Mouse (Mus musculus) midbrain, embryonic 13.5 days (tissue): Measurements from ENCODE around the gene Mia2. TPM values are rescaled to one million over a fixed set of nuclear protein-coding genes. Genes with fewer than 3 reads are reported as not detected.

ENCODE experiments used
- ATAC-seq: fragments of 200-750 bp; cut with Nextera tagmentation; 2 replicates; pipeline ENCODE4 v1.8.0; 2017; ENCODE audit warnings: mild to moderate bottlenecking, moderate TSS enrichment, moderate library complexity
- H3K27ac ChIP-seq: fragments of 300-500 bp; sonication (generic); 2 replicates; pipeline ENCODE4 v1.5.1; 2015; ENCODE audit warnings: inconsistent platforms, mild to moderate bottlenecking, moderate library complexity
- H3K27me3 ChIP-seq: fragments of 300-500 bp; sonication (generic); 2 replicates; pipeline ENCODE4 v1.6.1; 2015; ENCODE audit warnings: mild to moderate bottlenecking, inconsistent platforms
- H3K36me3 ChIP-seq: fragments of 300-500 bp; sonication (generic); 2 replicates; pipeline ENCODE4 v1.6.1; 2015; ENCODE audit warnings: mild to moderate bottlenecking, inconsistent platforms
- H3K4me1 ChIP-seq: fragments of 300-500 bp; sonication (generic); replicated peaks from 2 replicates; pipeline ENCODE4 v1.6.1; 2015; ENCODE audit warnings: inconsistent platforms
- H3K4me2 ChIP-seq: fragments of 300-500 bp; sonication (generic); replicated peaks from 2 replicates; pipeline ENCODE4 v1.6.1; 2015; ENCODE audit warnings: moderate library complexity, mild to moderate bottlenecking, inconsistent platforms
- H3K4me3 ChIP-seq: fragments of 300-500 bp; sonication (generic); replicated peaks from 2 replicates; pipeline ENCODE4 v1.5.1; 2015; ENCODE audit warnings: mild to moderate bottlenecking, inconsistent platforms
- H3K9ac ChIP-seq: fragments of 300-500 bp; sonication (generic); replicated peaks from 2 replicates; pipeline ENCODE4 v1.6.1; 2015; ENCODE audit warnings: mild to moderate bottlenecking, inconsistent platforms
- H3K9me3 ChIP-seq: fragments of 300-500 bp; sonication (generic); 2 replicates; pipeline ENCODE4 v1.6.1; 2016; ENCODE audit warnings: mild to moderate bottlenecking, inconsistent platforms
- WGBS: fragments of 180-500 bp; shearing (Covaris S2); methylation state at CpG from one replicate; pipeline ENCODE4 v1.1.7; 2015; 5-methylcytosine and 5-hydroxymethylcytosine counted together
- polyA plus RNA-seq: library from polyadenylated mRNA; unstranded; fragments of >200 nt; fragmentation: Nextera tagmentation; extraction: Ambion mirVana; gene quantifications from 2 replicates; pipeline ENCODE4 v1.2.1, GENCODE M21; 2015

The Mia2 gene
- polyA plus RNA-seq, 1 experiment from 2014 or later, result 40.0 TPM

DNA sequence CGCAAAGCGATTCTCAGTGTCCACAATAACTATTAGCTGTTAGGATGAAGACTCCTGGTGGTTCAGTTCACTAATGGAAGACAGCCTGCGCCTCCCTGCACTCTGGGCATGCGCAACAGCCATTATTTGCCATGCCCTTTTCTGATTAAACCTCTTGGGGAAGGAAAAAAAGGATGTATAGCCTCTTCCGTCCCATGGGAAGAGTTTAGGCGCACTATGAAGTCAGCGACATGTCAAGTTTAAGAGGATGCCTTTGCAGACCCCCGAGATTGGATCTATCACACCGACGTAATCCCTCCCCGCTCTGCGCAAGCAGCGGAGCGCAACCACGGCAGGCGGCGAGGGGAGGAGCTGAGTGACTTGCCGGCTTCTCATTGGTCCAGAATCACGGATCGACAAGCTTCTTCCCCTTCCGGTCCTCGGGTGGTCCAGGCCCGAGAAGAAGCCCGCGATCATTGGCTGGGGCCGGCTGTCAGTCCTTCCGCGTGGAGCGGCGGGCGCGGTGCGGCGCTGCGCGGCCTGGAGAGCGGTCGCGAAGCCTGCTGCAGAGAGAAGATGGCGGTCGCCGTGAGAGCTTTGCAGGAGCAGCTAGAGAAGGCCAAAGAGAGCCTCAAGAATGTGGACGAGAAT lies 29.0 kb upstream of the Mia2 start, which contains the start of gene Pnn:
Pnn (plus strand) TSS at position 437 of the 630 bp plus-strand sequence.
- Histone ChIP-seq H3K4me3 (peak within 1 kb of the TSS; percentile 100), H3K9ac (peak within 1 kb of the TSS; percentile 100), H3K27ac (peak within 1 kb of the TSS; percentile 90), H3K27me3 (no peaks in the 10 kb centered on the region), H3K4me2 (peak within 1 kb of the TSS; percentile 85), H3K9me3 (no peaks in the 10 kb centered on the region), H3K36me3 (peaks cover 32% of the 10 kb centered on the region), H3K4me1 (peaks cover 14% of the 10 kb centered on the region)
- WGBS, result 0% methylated on average over 43 of the region's 43 CpGs
- ATAC-seq, result peak; percentile 100

GRCm38 (mm10) chr12:59067095-59067494 lies 28.5 kb upstream of the Mia2 start:
- H3K36me3 ChIP-seq, result peaks cover 38% of the 10 kb centered on the region
- no peaks in the 10 kb centered on the region for H3K9me3 ChIP-seq
- H3K4me1 ChIP-seq, result peaks cover 14% of the 10 kb centered on the region
- WGBS, result under 1% methylated on average over 34 of the region's 41 CpGs
- peak overlapping the region; percentile 85 for H3K4me2 ChIP-seq
- peak overlapping the region; percentile 100 for H3K9ac ChIP-seq
- peak overlapping the region; percentile 100 for H3K4me3 ChIP-seq
- no peak for ATAC-seq
- peak overlapping the region; percentile 90 for H3K27ac ChIP-seq
- no peaks in the 10 kb centered on the region for H3K27me3 ChIP-seq

GRCm38 (mm10) chr12:59068791-59069190 lies 26.8 kb upstream of the Mia2 start:
- H3K9me3 ChIP-seq, result no peaks in the 10 kb centered on the region
- no peak overlapping the region for H3K4me3 ChIP-seq
- no peaks in the 10 kb centered on the region for H3K27me3 ChIP-seq
- no peak for ATAC-seq
- no peak overlapping the region for H3K9ac ChIP-seq
- H3K27ac ChIP-seq, result no peak overlapping the region
- 92% methylated on average over 13 of the region's 13 CpGs for WGBS
- peaks cover 14% of the 10 kb centered on the region for H3K4me1 ChIP-seq
- H3K4me2 ChIP-seq, result no peak overlapping the region
- peaks cover 47% of the 10 kb centered on the region for H3K36me3 ChIP-seq

DNA sequence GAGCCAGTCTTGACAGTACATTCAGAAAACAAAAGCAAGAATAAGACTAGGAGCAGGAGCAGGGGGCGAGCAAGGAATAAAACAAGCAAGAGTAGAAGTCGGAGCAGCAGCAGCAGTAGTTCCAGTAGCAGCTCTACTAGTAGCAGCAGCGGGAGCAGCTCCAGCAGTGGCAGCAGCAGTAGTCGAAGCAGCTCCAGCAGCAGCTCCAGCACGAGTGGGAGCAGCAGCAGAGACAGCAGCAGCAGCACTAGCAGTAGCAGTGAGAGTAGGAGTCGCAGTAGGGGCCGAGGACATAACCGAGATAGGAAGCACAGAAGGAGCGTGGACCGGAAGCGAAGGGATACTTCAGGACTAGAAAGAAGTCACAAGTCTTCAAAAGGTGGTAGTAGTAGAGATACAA lies 23.3 kb upstream of the Mia2 start:
- H3K9ac ChIP-seq, result no peak overlapping the region
- no peaks in the 10 kb centered on the region for H3K27me3 ChIP-seq
- peaks cover 54% of the 10 kb centered on the region for H3K36me3 ChIP-seq
- H3K4me2 ChIP-seq, result no peak overlapping the region
- H3K27ac ChIP-seq, result no peak overlapping the region
- no peaks in the 10 kb centered on the region for H3K9me3 ChIP-seq
- no peak for ATAC-seq
- H3K4me1 ChIP-seq, result peaks cover 10% of the 10 kb centered on the region
- H3K4me3 ChIP-seq, result no peak overlapping the region
- 87% methylated on average over 11 of the region's 11 CpGs for whole genome bisulfite sequencing

GRCm38 (mm10) chr12:59074052-59074451 lies 21.5 kb upstream of the Mia2 start:
- 94% methylated on average over 3 of the region's 3 CpGs for WGBS
- no peak for ATAC-seq
- peaks cover 44% of the 10 kb centered on the region for H3K36me3 ChIP-seq

GRCm38 (mm10) chr12:59076996-59077395 lies 18.6 kb upstream of the Mia2 start:
- ATAC-seq, result no peak

More at GRCm38 (mm10) chr12:59074052-59074451, 21.5 kb upstream of the Mia2 start:
- H3K4me2 ChIP-seq, result no peak overlapping the region
- H3K4me3 ChIP-seq, result no peak overlapping the region
- H3K27me3 ChIP-seq, result no peaks in the 10 kb centered on the region
- no peak overlapping the region for H3K27ac ChIP-seq
- no peak overlapping the region for H3K9ac ChIP-seq
- H3K9me3 ChIP-seq, result no peaks in the 10 kb centered on the region
- H3K4me1 ChIP-seq, result no peaks in the 10 kb centered on the region

DNA sequence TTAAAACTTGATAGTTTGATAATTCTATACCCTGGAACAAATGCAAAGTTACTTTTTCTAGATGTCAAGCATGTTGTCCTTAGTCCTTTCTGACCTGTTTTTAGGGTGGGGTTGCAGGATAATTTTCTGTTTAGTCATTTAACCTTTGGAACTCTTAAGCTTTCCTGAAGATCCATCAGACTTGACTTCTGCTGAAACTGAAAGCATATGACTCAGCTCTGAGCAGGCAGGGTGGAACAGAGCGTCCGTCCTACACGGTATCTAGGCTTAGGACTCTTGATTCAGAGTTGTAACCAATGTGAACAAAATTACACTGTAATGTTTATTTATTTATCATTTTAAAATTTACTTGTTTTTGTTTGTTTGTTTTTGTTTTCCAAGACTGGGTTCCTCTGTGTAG lies 17.7 kb upstream of the Mia2 start:
- Histone ChIP-seq H3K9me3 (no peaks in the 10 kb centered on the region), H3K27ac (no peak overlapping the region), H3K36me3 (peaks cover 10% of the 10 kb centered on the region), H3K4me3 (no peak overlapping the region), H3K27me3 (no peaks in the 10 kb centered on the region), H3K4me2 (no peak overlapping the region), H3K9ac (no peak overlapping the region), H3K4me1 (no peaks in the 10 kb centered on the region)
- ATAC-seq, result no peak
- 98% methylated on average over 3 of the region's 3 CpGs for WGBS

More at GRCm38 (mm10) chr12:59076996-59077395, 18.6 kb upstream of the Mia2 start:
- Histone ChIP-seq H3K4me1 (no peaks in the 10 kb centered on the region), H3K27me3 (no peaks in the 10 kb centered on the region), H3K27ac (no peak overlapping the region), H3K4me2 (no peak overlapping the region), H3K4me3 (no peak overlapping the region), H3K36me3 (peaks cover 17% of the 10 kb centered on the region), H3K9me3 (no peaks in the 10 kb centered on the region), H3K9ac (no peak overlapping the region)
- WGBS, result 93% methylated on average over 3 of the region's 3 CpGs

- H3K4me3 ChIP-seq, result no peak overlapping the region
- no peak overlapping the region for H3K9ac ChIP-seq
- H3K27ac ChIP-seq, result no peak overlapping the region
- no peak for ATAC-seq
- no peaks in the 10 kb centered on the region for H3K27me3 ChIP-seq
- WGBS, result 85% methylated on average over 4 of the region's 4 CpGs
- H3K4me1 ChIP-seq, result no peaks in the 10 kb centered on the region
- H3K4me2 ChIP-seq, result no peak overlapping the region
- no peaks in the 10 kb centered on the region for H3K36me3 ChIP-seq
- H3K9me3 ChIP-seq, result no peaks in the 10 kb centered on the region
These were observed 15.1 kb upstream of the Mia2 start for GRCm38 (mm10) chr12:59080461-59080860.

- Histone ChIP-seq H3K27me3 (no peaks in the 10 kb centered on the region), H3K4me2 (no peak overlapping the region), H3K4me1 (no peaks in the 10 kb centered on the region), H3K9me3 (no peaks in the 10 kb centered on the region), H3K9ac (no peak overlapping the region), H3K27ac (no peak overlapping the region), H3K4me3 (no peak overlapping the region), H3K36me3 (no peaks in the 10 kb centered on the region)
- ATAC-seq, result no peak
- 75% methylated on average over 5 of the region's 5 CpGs for WGBS
These were observed 11.2 kb upstream of the Mia2 start for GRCm38 (mm10) chr12:59084446-59084845.

- ATAC-seq, result no peak
These were observed 9.4 kb upstream of the Mia2 start for GRCm38 (mm10) chr12:59086171-59086570.

GRCm38 (mm10) chr12:59093543-59093942 lies 2.1 kb upstream of the Mia2 start:
- Histone ChIP-seq H3K9me3 (no peaks in the 10 kb centered on the region), H3K4me3 (no peak overlapping the region), H3K27me3 (no peaks in the 10 kb centered on the region), H3K4me2 (no peak overlapping the region), H3K27ac (no peak overlapping the region), H3K4me1 (no peaks in the 10 kb centered on the region), H3K9ac (no peak overlapping the region), H3K36me3 (no peaks in the 10 kb centered on the region)
- 77% methylated on average over 2 of the region's 2 CpGs for WGBS
- ATAC-seq, result no peak

More at GRCm38 (mm10) chr12:59086171-59086570, 9.4 kb upstream of the Mia2 start:
- no peaks in the 10 kb centered on the region for H3K4me1 ChIP-seq
- no peak overlapping the region for H3K27ac ChIP-seq
- H3K36me3 ChIP-seq, result no peaks in the 10 kb centered on the region
- no peak overlapping the region for H3K9ac ChIP-seq
- WGBS, result 83% methylated on average over 5 of the region's 5 CpGs
- H3K4me2 ChIP-seq, result no peak overlapping the region
- no peaks in the 10 kb centered on the region for H3K27me3 ChIP-seq
- no peaks in the 10 kb centered on the region for H3K9me3 ChIP-seq
- H3K4me3 ChIP-seq, result no peak overlapping the region

DNA sequence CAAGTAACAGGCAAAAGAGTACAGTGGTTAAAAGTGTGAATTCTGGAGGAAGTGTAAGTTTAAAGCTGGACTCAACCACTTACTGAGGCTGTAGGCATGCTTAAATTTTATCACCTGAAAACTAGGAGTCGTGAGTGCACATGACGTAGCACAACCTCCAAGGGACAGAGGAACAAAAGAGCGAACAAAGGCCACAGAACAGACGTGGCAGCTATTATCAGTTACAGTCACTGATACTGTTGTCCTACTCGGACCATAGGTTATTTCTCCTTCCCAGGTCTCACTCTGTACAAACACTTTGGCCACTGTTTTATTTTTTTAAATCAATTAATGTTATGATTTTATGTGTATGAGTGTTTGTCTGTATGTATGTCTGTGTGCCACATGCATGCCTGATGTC lies 9.2 kb downstream of the Mia2 start:
- WGBS, result 76% methylated on average over 5 of the region's 5 CpGs
- H3K9ac ChIP-seq, result no peak overlapping the region
- H3K36me3 ChIP-seq, result no peaks in the 10 kb centered on the region
- no peaks in the 10 kb centered on the region for H3K9me3 ChIP-seq
- no peaks in the 10 kb centered on the region for H3K27me3 ChIP-seq
- no peak overlapping the region for H3K27ac ChIP-seq
- H3K4me1 ChIP-seq, result no peaks in the 10 kb centered on the region
- no peak overlapping the region for H3K4me3 ChIP-seq
- no peak for ATAC-seq
- no peak overlapping the region for H3K4me2 ChIP-seq

GRCm38 (mm10) chr12:59105914-59106313 lies 10.3 kb downstream of the Mia2 start:
- 91% methylated on average over 6 of the region's 6 CpGs for WGBS
- Histone ChIP-seq H3K4me1 (no peaks in the 10 kb centered on the region), H3K27me3 (no peaks in the 10 kb centered on the region), H3K9me3 (no peaks in the 10 kb centered on the region), H3K27ac (no peak overlapping the region), H3K9ac (no peak overlapping the region), H3K4me2 (no peak overlapping the region), H3K4me3 (no peak overlapping the region), H3K36me3 (no peaks in the 10 kb centered on the region)
- no peak for ATAC-seq
